Mouse (Mus musculus): ENCODE data around the gene Abcd1. TPM values are rescaled to one million over a fixed set of nuclear protein-coding genes. Genes with fewer than 3 reads are reported as not detected.

Abcd1 gene
- total and polyA plus RNA-seq, 2 experiments from 2014 or later, result 14.3 to 22.0 TPM

- Histone ChIP-seq H3K4me3 (ENCODE audit: low read depth, low read length) (peak within 1 kb of the TSS; percentile 58), H3K27ac (ENCODE audit: low read depth) (peak within 1 kb of the TSS; percentile 97), H3K9ac (replicated peaks; ENCODE audit: low read depth, low read length) (peak within 1 kb of the TSS; percentile 78), H3K4me2 (ENCODE audit: low read depth, low read length) (peak within 1 kb of the TSS; percentile 74), H3K4me1 (ENCODE audit: control insufficient read depth, insufficient read depth) (peaks cover 10% of the 10 kb centered on the region; the same call in 1 of the 2 replicates), H3K27me3 (ENCODE audit: control insufficient read depth, insufficient read depth, low read length) (no peaks in the 10 kb centered on the region), H3K36me3 (replicated peaks; ENCODE audit: control insufficient read depth, insufficient read depth, low read length) (peaks cover 12% of the 10 kb centered on the region; the same call in 1 of the 2 replicates), H3K9me3 (replicated peaks; ENCODE audit: control insufficient read depth, low read length) (no peaks in the 10 kb centered on the region)
- TF ChIP-seq CTCF (IDR thresholded peaks at IDR 0.05; ENCODE audit: low read depth), result peak; percentile 38
- peak; percentile 88 for TF ChIP-seq EP300 (IDR thresholded peaks at IDR 0.05; ENCODE audit: low read depth)
- peak; percentile 95 for DNase-seq (ENCODE audit: low spot score)
- WGBS, result 20% methylated on average over 50 of the region's 52 CpGs
- peak; percentile 93 for ATAC-seq (ENCODE audit: insufficient read depth, low read depth)
Measured at GRCm38 (mm10) chrX:73786364-73787224, 70.2 kb downstream of the Abcd1 start, which contains the start of the genes Idh3g and Ssr4. Gene Idh3g (minus strand): TSS chrX:73786897. Gene Ssr4 (plus strand): TSS chrX:73787028.

- Histone ChIP-seq H3K27ac (ENCODE audit: low read depth) (peak overlapping the region; percentile 97), H3K4me2 (ENCODE audit: low read depth, low read length) (peak overlapping the region; percentile 74), H3K4me1 (ENCODE audit: control insufficient read depth, insufficient read depth) (peaks cover 10% of the 10 kb centered on the region; the same call in 1 of the 2 replicates), H3K27me3 (ENCODE audit: control insufficient read depth, insufficient read depth, low read length) (no peaks in the 10 kb centered on the region), H3K4me3 (ENCODE audit: low read depth, low read length) (peak overlapping the region; percentile 58), H3K9me3 (replicated peaks; ENCODE audit: control insufficient read depth, low read length) (no peaks in the 10 kb centered on the region), H3K9ac (replicated peaks; ENCODE audit: low read depth, low read length) (peak overlapping the region; percentile 78), H3K36me3 (replicated peaks; ENCODE audit: control insufficient read depth, insufficient read depth, low read length) (peaks cover 10% of the 10 kb centered on the region; the same call in 1 of the 2 replicates)
- no peak for TF ChIP-seq EP300 (IDR thresholded peaks at IDR 0.05; ENCODE audit: low read depth)
- no peak for TF ChIP-seq CTCF (IDR thresholded peaks at IDR 0.05; ENCODE audit: low read depth)
- no peak for DNase-seq (ENCODE audit: low spot score)
- 10% methylated on average over 18 of the region's 22 CpGs for WGBS
- ATAC-seq (ENCODE audit: insufficient read depth, low read depth), result peak; percentile 9; the same call in 1 of the 2 replicates
Measured at GRCm38 (mm10) chrX:73787225-73787558, 70.8 kb downstream of the Abcd1 start.

Other genes starting within 250 kb of the Abcd1 start
- 198 and 304 TPM in 2 replicates for gene Bgn, start 233.0 kb upstream of the Abcd1 start, total RNA-seq (2014; rRNA removed; ENCODE audit: low replicate concordance)
- 61.6 and 64.1 TPM in 2 replicates for gene Bgn, start 233.0 kb upstream of the Abcd1 start, polyA plus RNA-seq (2015; fragmentation: Nextera tagmentation; extraction: Ambion mirVana)
- gene Atp2b3, start 213.5 kb upstream of the Abcd1 start, total RNA-seq (2014; rRNA removed; ENCODE audit: low replicate concordance), result 0.53 and 1.1 TPM in 2 replicates
- 0.14 and 0.20 TPM in 2 replicates for gene Atp2b3, start 213.5 kb upstream of the Abcd1 start, polyA plus RNA-seq (2015; fragmentation: Nextera tagmentation; extraction: Ambion mirVana)
- gene Dusp9, start 77.2 kb upstream of the Abcd1 start, total RNA-seq (2014; rRNA removed; ENCODE audit: low replicate concordance), result 0.39 and 2.2 TPM in 2 replicates
- gene Dusp9, start 77.2 kb upstream of the Abcd1 start, polyA plus RNA-seq (2015; fragmentation: Nextera tagmentation; extraction: Ambion mirVana), result 0.12 and 0.19 TPM in 2 replicates
- 2.7 and 14.8 TPM in 2 replicates for gene Pnck, start 56.5 kb upstream of the Abcd1 start, total RNA-seq (2014; rRNA removed; ENCODE audit: low replicate concordance)
- 9.9 and 12.0 TPM in 2 replicates for gene Pnck, start 56.5 kb upstream of the Abcd1 start, polyA plus RNA-seq (2015; fragmentation: Nextera tagmentation; extraction: Ambion mirVana)
- 99.7 and 138 TPM in 2 replicates for gene Slc6a8, start 43.4 kb upstream of the Abcd1 start, total RNA-seq (2014; rRNA removed; ENCODE audit: low replicate concordance)
- 11.0 and 11.9 TPM in 2 replicates for gene Slc6a8, start 43.4 kb upstream of the Abcd1 start, polyA plus RNA-seq (2015; fragmentation: Nextera tagmentation; extraction: Ambion mirVana)
- 65.5 and 65.7 TPM in 2 replicates for gene Bcap31, start 422 bp upstream of the Abcd1 start, total RNA-seq (2014; rRNA removed; ENCODE audit: low replicate concordance)
- 148 and 159 TPM in 2 replicates for gene Bcap31, start 422 bp upstream of the Abcd1 start, polyA plus RNA-seq (2015; fragmentation: Nextera tagmentation; extraction: Ambion mirVana)
- 0.31 and 3.4 TPM in 2 replicates for gene Plxnb3, start 40.5 kb downstream of the Abcd1 start, total RNA-seq (2014; rRNA removed; ENCODE audit: low replicate concordance)
- 0.67 and 0.81 TPM in 2 replicates for gene Plxnb3, start 40.5 kb downstream of the Abcd1 start, polyA plus RNA-seq (2015; fragmentation: Nextera tagmentation; extraction: Ambion mirVana)
- gene Srpk3, start 57.8 kb downstream of the Abcd1 start, total RNA-seq (2014; rRNA removed; ENCODE audit: low replicate concordance), result 82.0 and 94.2 TPM in 2 replicates
- 70.5 and 73.1 TPM in 2 replicates for gene Srpk3, start 57.8 kb downstream of the Abcd1 start, polyA plus RNA-seq (2015; fragmentation: Nextera tagmentation; extraction: Ambion mirVana)
- gene Idh3g, start 70.3 kb downstream of the Abcd1 start, total RNA-seq (2014; rRNA removed; ENCODE audit: low replicate concordance), result 854 and 913 TPM in 2 replicates
- gene Idh3g, start 70.3 kb downstream of the Abcd1 start, polyA plus RNA-seq (2015; fragmentation: Nextera tagmentation; extraction: Ambion mirVana), result 632 and 648 TPM in 2 replicates
- 122 and 146 TPM in 2 replicates for gene Ssr4, start 70.4 kb downstream of the Abcd1 start, total RNA-seq (2014; rRNA removed; ENCODE audit: low replicate concordance)
- 181 and 194 TPM in 2 replicates for gene Ssr4, start 70.4 kb downstream of the Abcd1 start, polyA plus RNA-seq (2015; fragmentation: Nextera tagmentation; extraction: Ambion mirVana)
- gene Pdzd4, start 108.4 kb downstream of the Abcd1 start, total RNA-seq (2014; rRNA removed; ENCODE audit: low replicate concordance), result 2.0 and 2.6 TPM in 2 replicates
- gene Pdzd4, start 108.4 kb downstream of the Abcd1 start, polyA plus RNA-seq (2015; fragmentation: Nextera tagmentation; extraction: Ambion mirVana), result 0.08 and 0.12 TPM in 2 replicates
- gene Avpr2, start 175.5 kb downstream of the Abcd1 start, total RNA-seq (2014; rRNA removed; ENCODE audit: low replicate concordance), result not detected in 2 replicates
- gene Avpr2, start 175.5 kb downstream of the Abcd1 start, polyA plus RNA-seq (2015; fragmentation: Nextera tagmentation; extraction: Ambion mirVana), result not detected in 2 replicates
- gene L1cam, start 179.5 kb downstream of the Abcd1 start, total RNA-seq (2014; rRNA removed; ENCODE audit: low replicate concordance), result 0.42 and 0.50 TPM in 2 replicates
- 0.05 and 0.15 TPM in 2 replicates for gene L1cam, start 179.5 kb downstream of the Abcd1 start, polyA plus RNA-seq (2015; fragmentation: Nextera tagmentation; extraction: Ambion mirVana)
- 0.23 and 6.5 TPM in 2 replicates for gene Arhgap4, start 205.3 kb downstream of the Abcd1 start, total RNA-seq (2014; rRNA removed; ENCODE audit: low replicate concordance)
- 0.51 and 0.72 TPM in 2 replicates for gene Arhgap4, start 205.3 kb downstream of the Abcd1 start, polyA plus RNA-seq (2015; fragmentation: Nextera tagmentation; extraction: Ambion mirVana)
- 62.5 and 95.3 TPM in 2 replicates for gene Naa10, start 205.3 kb downstream of the Abcd1 start, total RNA-seq (2014; rRNA removed; ENCODE audit: low replicate concordance)
- 95.2 and 98.5 TPM in 2 replicates for gene Naa10, start 205.3 kb downstream of the Abcd1 start, polyA plus RNA-seq (2015; fragmentation: Nextera tagmentation; extraction: Ambion mirVana)
- 16.5 and 43.5 TPM in 2 replicates for gene Renbp, start 214.3 kb downstream of the Abcd1 start, total RNA-seq (2014; rRNA removed; ENCODE audit: low replicate concordance)
- gene Renbp, start 214.3 kb downstream of the Abcd1 start, polyA plus RNA-seq (2015; fragmentation: Nextera tagmentation; extraction: Ambion mirVana), result 35.9 and 38.8 TPM in 2 replicates
- 70.4 and 81.6 TPM in 2 replicates for gene Hcfc1, start 249.8 kb downstream of the Abcd1 start, total RNA-seq (2014; rRNA removed; ENCODE audit: low replicate concordance)
- 13.2 and 17.6 TPM in 2 replicates for gene Hcfc1, start 249.8 kb downstream of the Abcd1 start, polyA plus RNA-seq (2015; fragmentation: Nextera tagmentation; extraction: Ambion mirVana)

Data from heart, postnatal 0 days (tissue).